Mouse (Mus musculus) midbrain, embryonic 11.5 days (tissue): Measurements from ENCODE around the gene Megf8. TPM values are rescaled to one million over a fixed set of nuclear protein-coding genes. Genes with fewer than 3 reads are reported as not detected.
A peak's percentile ranks its signal among the peaks of the same experiment; 100 is the strongest.

ENCODE experiments used
- ATAC-seq: fragments of 200-750 bp; cut with Nextera tagmentation; 2 replicates; pipeline ENCODE4 v1.8.0; 2017; ENCODE audit warnings: moderate TSS enrichment, moderate library complexity; ENCODE audit not compliant: low FRiP score
- DNase-seq: peaks from one replicate; pipeline ENCODE4 v3.0.0; 2015; ENCODE audit warnings: low spot score; ENCODE audit errors: missing footprints
- H3K27ac ChIP-seq: fragments of 300-500 bp; sonication (generic); 2 replicates; pipeline ENCODE4 v1.5.1; 2014; ENCODE audit warnings: low read depth, low read length
- H3K27me3 ChIP-seq: fragments of 300-500 bp; sonication (generic); 2 replicates; pipeline ENCODE4 v1.6.1; 2014; ENCODE audit warnings: mild to moderate bottlenecking, low read length, moderate library complexity, mixed read lengths; ENCODE audit not compliant: control insufficient read depth, insufficient read depth
- H3K36me3 ChIP-seq: fragments of 300-500 bp; sonication (generic); 2 replicates; pipeline ENCODE4 v1.6.1; 2014; ENCODE audit warnings: mild to moderate bottlenecking, low read length, moderate library complexity, mixed read lengths; ENCODE audit not compliant: control insufficient read depth, insufficient read depth
- H3K4me1 ChIP-seq: fragments of 300-500 bp; sonication (generic); 2 replicates; pipeline ENCODE4 v1.6.1; 2014; ENCODE audit warnings: low read length; ENCODE audit not compliant: control insufficient read depth, insufficient read depth
- H3K4me2 ChIP-seq: fragments of 300-500 bp; sonication (generic); 2 replicates; pipeline ENCODE4 v1.6.1; 2014; ENCODE audit warnings: mild to moderate bottlenecking, moderate library complexity
- H3K4me3 ChIP-seq: fragments of 300-500 bp; sonication (generic); 2 replicates; pipeline ENCODE4 v1.5.1; 2014; ENCODE audit warnings: low read depth, low read length
- H3K9ac ChIP-seq: fragments of 300-500 bp; sonication (generic); 2 replicates; pipeline ENCODE4 v1.6.1; 2014; ENCODE audit warnings: low read length
- H3K9me3 ChIP-seq: fragments of 300-500 bp; sonication (generic); 2 replicates; pipeline ENCODE4 v1.6.1; 2016; ENCODE audit warnings: low read length; ENCODE audit not compliant: control insufficient read depth
- WGBS: fragments of 180-500 bp; shearing (Covaris S2); extraction: QIAGEN DNeasy Blood & Tissue Kit; methylation state at CpG from one replicate; pipeline ENCODE4 v1.1.7; 2014; 5-methylcytosine and 5-hydroxymethylcytosine counted together
- polyA plus RNA-seq: library from polyadenylated mRNA; unstranded; fragments of >200 nt; fragmentation: Nextera tagmentation; extraction: Ambion mirVana; gene quantifications from 2 replicates; pipeline ENCODE4 v1.2.1, GENCODE M21; 2014

Gene Megf8
- polyA plus RNA-seq, 1 experiment from 2014 or later, result 10.3 TPM

DNA sequence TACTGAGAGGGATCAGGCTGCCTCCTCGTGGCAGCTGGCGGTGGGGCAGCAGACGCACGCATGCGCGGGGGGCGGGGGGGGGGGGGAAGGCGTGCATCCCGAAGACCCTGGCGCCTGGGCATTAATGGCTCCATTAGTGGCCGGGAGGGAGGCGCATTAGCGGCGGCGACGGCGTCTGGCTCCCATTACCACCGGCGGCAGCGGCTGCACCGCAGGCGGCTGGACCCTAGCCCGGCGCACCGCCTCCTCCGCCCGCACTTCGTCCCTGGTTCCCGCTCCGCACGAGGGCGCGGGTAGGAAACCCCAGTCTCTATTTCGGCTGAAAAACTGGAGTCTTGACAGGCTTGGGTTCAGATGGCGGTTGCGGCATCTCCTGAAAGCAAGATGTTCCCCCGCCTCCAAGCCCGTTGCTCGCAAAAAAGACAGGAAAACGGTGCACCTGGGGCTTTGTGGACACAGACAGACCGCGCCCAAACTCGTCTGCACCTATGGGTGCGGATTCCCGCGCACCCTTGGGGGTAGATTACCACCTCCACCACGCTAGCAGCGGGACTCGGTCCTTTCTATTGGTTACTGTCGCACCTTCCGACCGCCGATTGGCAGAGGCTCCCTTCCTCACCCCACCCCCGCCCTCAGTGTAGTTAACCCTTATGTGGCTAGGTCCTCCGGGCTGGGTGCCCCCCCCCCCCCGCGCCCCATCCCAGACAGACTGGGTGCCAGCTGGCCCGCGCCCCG is 38.5 kb upstream of the Megf8 start:
- DNase-seq, result peak; percentile 98
- peak overlapping the region; percentile 97 for H3K27ac ChIP-seq
- WGBS, result 0% methylated on average over 47 of the region's 60 CpGs
- peak; percentile 53 for ATAC-seq
- no peaks in the 10 kb centered on the region for H3K27me3 ChIP-seq
- H3K9ac ChIP-seq, result peak overlapping the region; percentile 86
- no peaks in the 10 kb centered on the region for H3K36me3 ChIP-seq
- peak overlapping the region; percentile 61 for H3K4me3 ChIP-seq
- H3K9me3 ChIP-seq, result no peaks in the 10 kb centered on the region
- H3K4me2 ChIP-seq, result peak overlapping the region; percentile 89
- H3K4me1 ChIP-seq, result peaks cover 40% of the 10 kb centered on the region

DNA sequence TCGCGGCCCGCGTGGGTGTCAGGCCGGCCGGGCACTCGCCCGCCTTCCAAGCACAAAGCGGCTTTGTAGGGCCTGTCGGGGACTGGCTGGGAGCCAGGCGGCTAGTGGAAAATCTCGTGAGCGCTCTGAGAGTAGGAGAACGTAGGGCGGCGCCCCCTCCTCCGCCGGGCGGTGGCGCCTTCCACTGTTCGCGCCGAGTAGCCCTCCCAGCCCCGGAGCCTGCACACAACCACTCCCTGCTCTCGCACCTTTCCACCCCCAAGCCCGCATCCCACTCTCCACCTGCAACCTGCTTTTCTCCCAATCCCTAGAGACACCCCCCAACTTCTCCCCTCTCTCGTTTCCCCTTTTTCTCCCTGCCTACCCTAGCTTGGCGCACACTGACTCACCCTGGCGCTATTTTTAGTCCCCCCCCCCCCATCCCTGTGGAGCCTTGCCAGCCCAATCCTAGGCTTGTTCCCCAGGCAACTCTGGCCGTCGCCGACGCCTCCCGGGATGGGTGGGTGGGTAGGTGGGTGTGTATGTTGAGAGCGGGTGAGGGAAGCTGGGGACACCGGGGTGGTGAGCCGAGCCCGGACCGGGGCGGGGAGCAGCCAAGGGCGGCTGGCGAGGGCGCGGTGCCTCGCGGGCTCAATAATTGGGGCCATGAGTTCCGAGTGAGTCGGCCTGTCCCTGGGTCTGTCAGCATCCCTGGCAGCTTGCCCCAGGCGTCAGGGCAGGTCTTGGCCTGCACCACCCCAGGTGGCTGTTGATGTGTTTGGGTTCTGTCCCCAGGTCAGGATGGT is 37.7 kb upstream of the Megf8 start:
- Histone ChIP-seq H3K27me3 (no peaks in the 10 kb centered on the region), H3K36me3 (no peaks in the 10 kb centered on the region), H3K4me3 (peak overlapping the region; percentile 61), H3K4me2 (peak overlapping the region; percentile 89), H3K27ac (peak overlapping the region; percentile 97), H3K9me3 (no peaks in the 10 kb centered on the region), H3K4me1 (peaks cover 48% of the 10 kb centered on the region), H3K9ac (peak overlapping the region; percentile 86)
- ATAC-seq (peak; percentile 56), DNase-seq (peak; percentile 98)
- under 1% methylated on average over 45 of the region's 49 CpGs for WGBS

DNA sequence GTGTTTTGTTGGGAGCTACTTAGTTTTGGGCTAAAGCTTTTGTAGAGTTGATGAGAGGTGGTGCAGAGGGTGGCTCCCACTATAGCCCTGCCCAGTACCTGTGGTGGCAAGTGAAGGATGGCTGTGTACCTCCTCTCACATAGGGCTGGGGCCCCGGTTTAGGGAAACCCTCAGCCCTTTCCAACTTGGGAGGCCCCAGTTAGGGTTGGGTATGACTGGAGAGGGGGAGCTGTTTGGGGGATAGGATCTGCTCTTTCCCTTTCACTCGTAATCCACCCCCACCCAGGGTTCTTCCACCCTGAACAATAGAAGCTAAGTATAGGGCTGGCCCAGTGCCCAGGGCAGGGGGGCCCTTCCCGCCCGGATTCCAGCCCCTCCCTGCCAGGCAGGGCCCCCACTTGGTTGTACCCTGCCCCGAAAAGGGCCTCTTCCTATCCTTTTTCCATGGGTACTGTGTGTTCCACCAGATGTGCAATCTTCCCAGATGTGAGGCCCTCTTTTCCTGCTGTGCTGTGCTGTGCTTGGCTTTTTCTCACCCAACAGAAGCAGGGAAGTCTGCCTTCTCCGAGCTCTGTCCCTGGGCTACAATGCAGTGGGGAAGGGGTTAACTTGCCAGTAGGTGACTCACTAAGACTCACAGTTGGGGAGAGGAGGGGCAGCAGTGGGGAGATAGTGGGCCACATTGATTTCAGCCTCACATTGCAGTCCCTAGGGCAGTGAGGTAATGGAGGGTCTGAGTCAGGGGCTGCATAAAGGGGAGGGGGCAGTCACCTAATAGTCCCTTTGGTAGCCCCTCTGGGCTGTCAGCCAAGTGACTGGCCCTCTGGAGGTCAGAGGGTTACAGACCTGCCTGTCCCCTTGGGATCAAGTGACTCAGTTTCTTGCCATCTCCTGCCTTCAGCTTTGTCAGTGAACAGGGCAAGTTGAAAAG is 36.8 kb upstream of the Megf8 start:
- Histone ChIP-seq H3K27ac (peak overlapping the region; percentile 97), H3K9me3 (no peaks in the 10 kb centered on the region), H3K4me1 (peaks cover 53% of the 10 kb centered on the region), H3K9ac (peak overlapping the region; percentile 86), H3K4me3 (peak overlapping the region; percentile 61), H3K36me3 (peaks cover 2% of the 10 kb centered on the region), H3K4me2 (peak overlapping the region; percentile 89), H3K27me3 (no peaks in the 10 kb centered on the region)
- DNase-seq, result peak; percentile 93
- peak; percentile 3; the same call in 1 of the 2 replicates for ATAC-seq
- WGBS, result 2% methylated on average over 6 of the region's 6 CpGs

DNA sequence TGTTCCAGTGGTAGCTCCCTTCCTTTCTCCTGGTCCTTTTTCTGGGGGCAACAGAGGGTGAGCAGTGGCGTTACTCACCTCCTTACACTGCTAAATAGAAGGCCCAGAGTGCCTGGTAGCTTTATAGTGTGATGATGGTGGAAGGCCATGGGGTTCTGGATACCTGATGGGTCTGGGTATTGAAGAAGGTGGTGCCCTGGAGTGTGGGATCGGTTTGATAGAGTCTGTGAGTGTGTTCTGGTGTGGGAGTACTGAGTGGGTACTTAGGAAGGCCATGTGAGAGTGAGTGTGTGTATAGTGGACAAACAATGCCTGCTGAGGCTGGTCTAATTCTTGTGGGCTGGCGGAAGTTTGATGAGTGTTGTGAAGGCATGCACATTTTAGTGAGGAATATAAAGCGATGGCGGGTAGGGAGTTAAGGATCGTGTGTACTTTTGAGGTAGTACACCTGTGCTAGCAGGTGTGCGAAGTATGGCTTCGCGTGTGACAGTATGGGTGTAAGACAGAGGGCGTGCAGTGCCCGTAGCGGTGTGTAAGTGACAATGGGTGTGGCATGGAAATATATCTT is 35.7 kb upstream of the Megf8 start:
- Histone ChIP-seq H3K4me1 (peaks cover 53% of the 10 kb centered on the region), H3K27me3 (no peaks in the 10 kb centered on the region), H3K4me2 (peak overlapping the region; percentile 97), H3K9ac (peak overlapping the region; percentile 52), H3K36me3 (peaks cover 8% of the 10 kb centered on the region), H3K9me3 (no peaks in the 10 kb centered on the region), H3K27ac (peak overlapping the region; percentile 97), H3K4me3 (peak overlapping the region; percentile 83)
- 25% methylated on average over 12 of the region's 12 CpGs for WGBS
- DNase-seq (no peak), ATAC-seq (no peak; the same call in 1 of the 2 replicates)

DNA sequence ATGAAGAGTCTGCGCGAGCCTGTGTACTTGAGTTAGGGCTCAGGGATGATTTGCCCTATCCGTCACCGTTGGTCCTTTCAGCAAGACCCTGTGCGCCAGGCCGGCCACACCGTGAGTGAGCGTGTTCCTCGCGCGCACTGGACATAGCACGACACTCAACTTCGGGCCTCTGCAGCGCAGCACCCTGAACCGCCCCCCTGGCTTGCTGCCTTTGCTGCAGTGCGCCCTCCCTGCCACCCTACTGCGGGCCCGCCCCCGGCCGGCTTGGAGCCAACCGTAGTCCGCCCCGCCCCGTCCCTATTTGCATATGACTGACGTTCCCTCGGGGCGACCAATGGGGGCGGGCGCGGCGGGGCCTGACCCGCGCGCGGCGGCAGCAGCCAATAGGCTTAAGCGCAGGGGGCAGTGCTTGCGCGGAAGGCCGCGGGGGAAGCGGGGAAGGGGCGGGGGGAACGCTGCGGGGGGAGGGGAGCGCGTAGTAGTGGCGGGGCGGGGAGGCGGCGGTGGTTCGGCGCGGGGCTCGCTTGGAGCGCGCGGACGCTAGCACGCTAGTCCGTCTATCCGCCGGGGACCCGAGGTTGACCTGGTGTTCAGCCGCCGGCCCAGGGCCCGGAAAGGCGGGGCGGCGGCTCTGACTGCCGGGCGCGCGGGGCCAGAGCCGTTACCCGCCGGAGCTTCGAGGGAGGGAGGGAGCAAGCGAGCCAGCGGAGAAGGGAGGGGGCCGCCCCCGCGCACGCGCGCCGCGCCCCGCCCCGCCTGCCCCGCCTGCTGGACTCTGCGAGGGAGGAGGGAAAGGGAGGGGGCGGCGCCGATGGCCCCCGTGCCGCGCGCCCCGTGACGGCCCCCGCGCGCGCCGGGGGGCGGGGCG is 35.0 kb upstream of the Megf8 start:
- H3K4me3 ChIP-seq, result peak overlapping the region; percentile 83
- no peaks in the 10 kb centered on the region for H3K9me3 ChIP-seq
- peak overlapping the region; percentile 83 for H3K9ac ChIP-seq
- peak overlapping the region; percentile 97 for H3K27ac ChIP-seq
- DNase-seq (peak; percentile 99), ATAC-seq (peak; percentile 82)
- H3K27me3 ChIP-seq, result no peaks in the 10 kb centered on the region
- peak overlapping the region; percentile 97 for H3K4me2 ChIP-seq
- H3K36me3 ChIP-seq, result peaks cover 14% of the 10 kb centered on the region
- peaks cover 53% of the 10 kb centered on the region for H3K4me1 ChIP-seq
- WGBS, result 1% methylated on average over 70 of the region's 108 CpGs

DNA sequence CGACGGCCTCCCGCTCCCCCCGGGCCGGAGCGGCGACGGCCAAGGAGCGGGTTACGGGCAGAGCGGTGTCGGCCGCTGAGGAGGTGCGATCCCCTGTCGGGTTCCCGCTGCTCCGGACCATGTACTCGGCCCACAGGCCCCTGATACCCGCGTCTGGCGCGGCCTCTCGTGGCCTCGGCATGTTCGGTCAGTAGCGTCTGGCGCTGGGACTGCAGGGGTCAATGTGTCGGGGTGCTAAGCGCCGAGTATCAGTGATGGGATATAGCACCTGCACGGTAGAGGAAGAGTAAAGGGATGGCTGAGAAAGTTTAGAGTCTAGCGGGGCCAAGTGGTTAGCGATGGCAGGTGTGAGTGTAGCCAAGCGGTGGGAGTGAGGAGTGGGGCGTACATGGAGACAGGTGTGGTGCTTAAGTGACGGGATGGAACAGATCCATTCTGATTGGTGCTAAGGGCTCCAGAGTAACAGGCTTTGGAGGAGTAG is 34.2 kb upstream of the Megf8 start:
- H3K9me3 ChIP-seq, result no peaks in the 10 kb centered on the region
- H3K4me3 ChIP-seq, result peak overlapping the region; percentile 83
- H3K27me3 ChIP-seq, result no peaks in the 10 kb centered on the region
- H3K27ac ChIP-seq, result peak overlapping the region; percentile 97
- H3K9ac ChIP-seq, result peak overlapping the region; percentile 83
- H3K4me2 ChIP-seq, result peak overlapping the region; percentile 97
- H3K4me1 ChIP-seq, result peaks cover 49% of the 10 kb centered on the region
- DNase-seq, result peak; percentile 95
- peaks cover 18% of the 10 kb centered on the region for H3K36me3 ChIP-seq
- ATAC-seq, result peak; percentile 5; the same call in 1 of the 2 replicates
- WGBS, result under 1% methylated on average over 32 of the region's 36 CpGs

DNA sequence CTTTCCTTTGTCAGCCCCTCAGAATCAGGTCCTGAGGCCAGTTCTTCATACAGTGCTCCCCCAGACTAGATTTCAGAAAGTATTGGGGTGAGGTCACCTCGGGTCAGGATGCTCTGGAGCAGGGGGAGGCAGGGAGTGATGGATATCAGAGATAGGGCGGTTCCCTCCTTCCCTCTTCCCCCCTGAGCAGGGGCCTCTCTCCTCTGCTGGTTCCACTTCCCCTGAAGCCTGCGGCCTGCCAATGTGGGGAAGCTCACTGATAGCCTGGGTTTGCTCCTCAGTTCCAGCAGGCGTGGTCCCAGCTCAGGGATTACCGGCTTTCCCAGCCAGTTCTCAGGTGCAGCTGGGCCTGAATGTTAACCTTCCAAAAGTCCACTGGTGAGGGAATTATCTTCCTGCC is 33.3 kb upstream of the Megf8 start:
- H3K4me1 ChIP-seq, result peaks cover 46% of the 10 kb centered on the region
- H3K9me3 ChIP-seq, result no peaks in the 10 kb centered on the region
- H3K27me3 ChIP-seq, result no peaks in the 10 kb centered on the region
- ATAC-seq, result no peak
- peak overlapping the region; percentile 16; the same call in 1 of the 2 replicates for H3K27ac ChIP-seq
- no peak for DNase-seq
- 26% methylated on average over 5 of the region's 5 CpGs for WGBS
- H3K9ac ChIP-seq, result peak overlapping the region; percentile 83
- H3K4me2 ChIP-seq, result peak overlapping the region; percentile 97
- H3K36me3 ChIP-seq, result peaks cover 27% of the 10 kb centered on the region
- peak overlapping the region; percentile 83 for H3K4me3 ChIP-seq
